Mouse (Mus musculus) liver, postnatal 0 days (tissue): Measurements from ENCODE around the gene Tsc22d1.

Source experiments
- CTCF ChIP-seq: sonication (generic); IDR thresholded peaks from 2 replicates; pipeline ENCODE4 v1.5.1; 2016; ENCODE audit warnings: antibody characterized with exemption, low read depth
- EP300 ChIP-seq: IDR thresholded peaks from 2 replicates; pipeline ENCODE4 v1.6.1; 2016; ENCODE audit warnings: antibody characterized with exemption, low read depth, mild to moderate bottlenecking

- TF ChIP-seq EP300 (peak; percentile 73), CTCF (no peak)
Measured at GRCm38 (mm10) chr14:76533170-76533815, 118.5 kb downstream of the Tsc22d1 start.
